Mouse (Mus musculus) CD4-positive, CD25-positive, alpha-beta regulatory T cell, adult 2 months (primary cell): Measurements from ENCODE around the gene Gm37240.
"Not testable (repeated sequence)": the region's sequence is repeated elsewhere in the genome, so short reads cannot be mapped to it uniquely, and the experiment has no call there.

ENCODE experiments used
- DNase-seq: peaks from one replicate; pipeline ENCODE4 v3.0.0-alpha.2; 2012; ENCODE audit warnings: low read depth, low spot score

Gene Gm37240

DNA sequence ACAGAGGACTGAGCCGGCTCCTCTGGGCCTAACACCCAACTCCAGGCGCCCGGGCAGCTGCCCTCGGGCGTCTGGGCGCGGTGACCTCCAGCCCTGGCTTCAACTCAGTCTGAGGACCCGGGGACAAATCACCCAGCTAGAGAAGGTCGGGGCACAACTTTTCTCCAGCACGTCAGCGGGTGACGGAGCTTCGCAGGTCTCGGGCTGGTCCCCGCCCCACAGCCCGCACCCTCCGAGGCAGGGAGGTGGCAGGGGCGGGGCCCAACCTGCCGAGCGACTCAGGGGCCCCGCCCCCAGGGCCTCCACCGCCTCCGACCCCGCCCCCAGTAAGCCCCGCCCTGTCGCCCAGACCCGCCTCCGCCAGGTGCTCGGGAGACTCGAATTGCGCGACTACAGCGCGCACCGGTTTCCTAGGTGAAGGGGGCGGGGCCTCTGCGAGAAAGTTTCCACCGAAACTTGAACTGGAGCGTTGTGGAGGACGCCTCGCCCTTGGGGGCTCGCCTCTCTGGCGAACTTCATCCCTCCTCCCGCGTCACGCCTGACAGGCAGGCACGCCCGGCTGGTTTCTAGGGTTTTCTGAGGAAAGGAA lies at the start of gene Gm37240, which contains the start of gene Glt28d2:
TSS of gene Gm37240 (minus strand) at position 280 of the 589 bp plus-strand sequence.
TSS of gene Glt28d2 (minus strand) at position 278 of the 589 bp plus-strand sequence.
- peak; percentile 92 for DNase-seq

DNA sequence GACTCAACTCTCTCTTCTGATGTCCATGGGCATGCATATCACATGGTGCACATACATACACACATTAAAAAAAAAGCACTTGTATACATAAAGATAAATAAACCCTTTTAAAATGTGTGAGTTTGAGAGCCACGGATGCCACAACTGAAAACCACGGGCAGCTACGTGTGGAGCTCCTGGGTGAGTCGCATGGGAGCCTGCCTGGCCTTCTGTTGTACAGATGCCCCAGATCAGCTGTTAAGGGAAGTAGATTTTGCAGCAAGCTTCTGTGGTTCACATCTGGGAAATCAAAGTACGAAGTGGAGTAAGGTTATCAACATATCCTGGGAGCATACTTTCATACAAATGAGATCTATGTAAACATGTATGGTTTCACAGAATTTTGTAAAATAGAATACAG lies 46.3 kb upstream of the Gm37240 start:
- DNase-seq = no peak

DNA sequence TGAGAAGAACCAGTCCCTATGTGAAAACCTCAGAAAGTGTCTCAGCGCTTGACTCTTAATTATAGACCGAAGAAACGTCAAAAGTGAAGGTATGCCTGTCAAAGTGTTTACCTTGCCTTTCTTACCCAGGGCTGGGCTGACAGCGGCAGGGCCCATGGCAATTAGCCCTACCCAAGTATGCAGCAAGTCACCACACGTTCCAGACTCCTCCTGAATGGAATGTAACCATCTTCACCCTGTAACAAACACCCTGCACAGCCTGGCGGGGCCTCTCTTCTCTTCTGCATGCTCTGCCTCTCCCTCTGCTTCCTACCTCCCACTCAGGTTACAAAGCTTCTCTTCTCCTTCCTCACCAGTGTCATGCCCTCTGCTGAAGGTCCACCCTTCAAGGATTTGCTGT lies 44.5 kb upstream of the Gm37240 start:
- no peak for DNase-seq

DNA sequence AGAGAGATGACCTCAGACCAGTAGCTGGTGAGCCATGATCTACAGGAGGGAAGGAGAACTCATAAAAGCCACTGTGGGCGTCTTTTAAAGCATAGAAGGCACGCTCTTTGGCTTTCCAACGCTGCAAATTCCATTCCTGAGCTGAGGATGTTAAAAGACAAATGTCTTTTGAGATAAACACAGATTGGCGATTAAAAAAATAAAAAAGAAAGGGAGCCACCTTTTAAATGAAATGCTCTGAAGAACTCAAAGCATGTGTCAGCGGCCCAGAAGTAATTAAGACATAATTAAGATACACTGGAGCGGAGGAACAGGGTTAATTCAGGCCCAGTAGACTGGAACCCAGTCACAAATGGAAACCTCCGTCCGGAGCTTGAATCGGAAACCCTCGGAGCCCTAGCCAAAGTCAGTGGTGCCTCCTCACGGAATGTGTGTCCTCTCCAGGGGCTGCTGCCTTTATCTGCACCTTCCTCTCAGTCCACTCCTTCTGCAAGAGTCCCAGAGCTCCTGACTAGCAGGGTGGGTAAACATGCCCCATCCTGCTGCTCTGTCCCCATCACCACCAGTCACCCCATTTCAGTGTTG lies 43.4 kb upstream of the Gm37240 start:
- DNase-seq = no peak

DNA sequence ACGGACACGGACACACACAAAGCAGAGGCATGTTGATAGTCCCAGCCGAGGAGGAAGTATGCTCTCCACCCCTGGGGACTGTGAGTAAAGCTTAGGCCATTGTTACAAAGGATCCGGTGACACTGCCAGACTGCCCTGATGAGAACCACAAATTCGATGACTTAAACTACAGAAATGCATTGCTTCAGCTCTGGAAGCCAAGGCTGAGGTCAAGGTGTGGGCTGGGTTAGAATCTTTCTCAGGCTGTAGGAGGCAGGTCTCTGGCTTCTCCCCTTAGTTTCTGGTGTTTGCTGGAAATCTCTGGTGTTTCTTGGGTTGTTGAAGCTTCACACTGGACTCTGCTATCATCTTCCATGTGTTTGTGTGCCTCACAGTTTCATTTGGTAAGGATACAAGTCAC lies 42.4 kb upstream of the Gm37240 start:
- no peak for DNase-seq

DNA sequence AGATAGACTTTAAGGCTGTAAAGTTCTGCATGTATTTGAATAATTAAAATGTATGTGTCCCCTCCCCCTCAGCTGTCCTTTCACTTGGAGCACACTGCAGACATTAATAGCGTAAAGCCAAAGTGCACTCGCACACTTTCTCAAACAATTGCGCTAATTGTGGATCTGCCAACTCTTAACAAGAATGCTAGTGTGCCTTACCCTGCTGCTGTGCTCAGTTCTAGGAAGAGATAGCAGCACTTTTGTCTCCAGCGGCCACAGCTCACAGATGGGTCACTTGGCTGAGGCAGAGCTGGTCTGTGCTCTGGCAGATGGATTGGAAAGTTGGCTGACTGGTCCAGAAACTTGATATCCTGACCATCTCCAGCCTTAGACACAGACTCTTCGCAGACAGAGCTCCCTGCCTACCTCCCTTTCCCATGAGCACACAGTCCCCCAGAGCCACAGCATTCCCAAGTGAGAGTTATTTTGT lies 40.9 kb upstream of the Gm37240 start:
- DNase-seq = no peak

DNA sequence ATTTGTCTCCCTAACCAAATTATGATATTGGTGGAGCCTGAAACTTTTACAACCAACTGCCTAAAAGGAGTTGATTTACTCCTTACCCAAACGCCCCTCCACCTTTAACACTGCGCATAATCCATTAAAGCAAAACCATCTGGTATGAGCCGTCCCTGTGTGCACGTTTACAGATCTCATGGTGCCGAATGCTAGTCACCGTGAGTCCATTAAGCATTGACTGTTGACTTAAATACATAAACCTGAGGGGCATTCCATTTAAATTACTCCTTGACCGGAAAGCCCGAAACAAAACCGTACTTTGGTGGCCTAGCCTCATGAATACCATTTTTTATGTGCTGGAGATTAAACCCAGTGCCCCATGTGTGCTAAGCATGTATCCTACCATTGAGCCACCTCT lies 40.0 kb upstream of the Gm37240 start:
- DNase-seq = no peak

DNA sequence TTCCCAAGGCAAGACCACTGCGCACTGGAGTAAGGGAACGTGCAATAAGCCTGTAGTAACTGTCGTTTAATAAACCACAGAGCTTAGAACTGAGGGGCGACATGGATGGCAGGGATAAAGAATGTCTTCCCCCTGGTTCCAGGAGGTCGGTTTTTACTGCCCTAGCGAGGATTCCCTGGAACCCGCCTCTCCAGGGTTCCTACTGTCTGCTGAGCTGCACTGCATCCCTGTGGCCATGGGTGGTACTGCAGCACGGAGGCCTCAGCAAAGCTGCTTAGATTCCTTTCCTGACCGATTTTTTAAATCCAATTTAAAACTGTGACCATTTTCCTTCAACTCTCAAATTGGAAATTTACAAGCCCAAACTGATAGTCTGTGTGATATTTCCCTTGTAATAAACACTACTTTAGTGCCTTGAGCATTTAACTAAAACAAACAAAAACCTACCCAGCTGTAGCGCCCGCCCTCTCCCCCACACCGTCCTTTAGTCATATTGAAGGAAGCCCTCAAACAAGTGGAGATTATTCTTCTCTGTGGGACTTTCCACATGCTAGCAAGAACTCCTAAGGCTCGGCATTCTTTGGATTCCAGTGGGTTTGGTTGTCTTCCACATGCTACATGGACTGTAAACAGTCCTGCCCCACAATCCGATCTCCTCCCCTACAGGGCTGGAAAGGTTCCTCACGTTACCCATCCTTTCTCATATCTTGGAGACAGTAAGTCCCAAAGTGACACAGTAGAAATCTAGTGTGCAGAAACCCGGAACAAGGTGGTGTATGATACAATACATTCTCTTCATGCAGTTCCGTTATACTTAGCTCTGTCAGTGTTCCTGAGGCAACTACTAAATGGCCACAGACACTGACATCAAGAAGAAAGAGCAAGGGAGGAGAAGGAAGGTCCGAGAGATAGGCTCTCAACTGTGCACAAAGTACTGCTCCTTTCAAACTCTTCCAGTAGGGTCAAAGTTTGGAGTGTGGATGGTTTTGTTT lies 36.9 kb upstream of the Gm37240 start:
- peak; percentile 70 for DNase-seq

DNA sequence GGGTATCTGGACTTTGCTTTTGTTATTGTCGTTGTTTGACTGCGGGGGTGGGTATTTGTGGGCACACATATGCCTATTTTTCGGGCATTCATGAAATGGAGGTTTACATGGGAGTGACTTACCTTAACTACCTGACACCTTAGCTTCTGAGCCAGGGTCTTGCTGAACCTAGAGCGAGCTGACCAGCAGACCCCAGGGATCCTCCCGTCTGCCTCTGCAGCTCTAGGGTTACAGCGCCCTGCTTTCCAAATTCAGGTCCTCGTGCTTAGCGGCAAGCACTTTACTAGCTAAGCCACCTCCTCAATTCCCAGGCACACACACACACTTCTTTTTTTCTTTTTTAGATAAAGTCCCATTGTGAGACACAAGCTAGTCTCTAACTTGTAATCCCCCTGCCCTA lies 36.0 kb upstream of the Gm37240 start:
- no peak for DNase-seq

DNA sequence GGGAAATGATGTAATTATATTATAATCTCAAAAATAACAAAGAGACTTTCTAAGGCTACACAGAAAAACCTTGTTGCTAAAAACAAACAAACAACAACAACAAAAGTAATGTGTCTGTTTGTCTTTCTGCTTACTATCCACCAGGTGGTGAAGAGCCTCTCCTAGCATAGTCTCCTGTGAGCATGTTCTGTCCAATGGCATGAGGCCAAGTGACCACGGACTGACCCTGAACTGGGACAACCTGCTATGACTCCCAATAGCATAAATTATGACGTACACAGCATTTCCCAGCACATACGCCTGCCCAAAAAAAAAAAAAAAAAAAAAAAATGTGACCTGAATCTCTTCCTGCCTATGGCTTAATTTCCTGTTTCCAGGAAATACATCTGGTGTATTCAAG lies 35.0 kb upstream of the Gm37240 start:
- no peak for DNase-seq

DNA sequence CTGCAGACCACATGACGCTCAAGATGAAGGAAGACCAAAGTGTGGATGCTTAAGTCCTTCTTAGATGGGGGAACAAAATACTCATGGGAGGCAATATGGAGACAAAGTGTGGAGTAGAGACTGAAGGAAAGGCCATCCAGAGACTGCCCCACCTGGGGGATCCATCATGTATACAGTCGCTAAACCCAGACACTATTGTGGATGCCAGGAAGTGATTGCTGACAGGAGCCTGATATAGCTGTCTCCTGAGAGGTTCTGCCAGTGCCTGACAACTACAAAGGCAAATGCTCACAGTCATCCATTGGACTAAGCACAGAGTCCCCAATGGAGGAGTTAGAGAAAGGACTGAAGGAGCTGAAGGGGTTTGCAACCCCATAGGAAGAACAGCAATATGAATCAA lies 33.4 kb upstream of the Gm37240 start:
- not testable (repeated sequence) for DNase-seq

DNA sequence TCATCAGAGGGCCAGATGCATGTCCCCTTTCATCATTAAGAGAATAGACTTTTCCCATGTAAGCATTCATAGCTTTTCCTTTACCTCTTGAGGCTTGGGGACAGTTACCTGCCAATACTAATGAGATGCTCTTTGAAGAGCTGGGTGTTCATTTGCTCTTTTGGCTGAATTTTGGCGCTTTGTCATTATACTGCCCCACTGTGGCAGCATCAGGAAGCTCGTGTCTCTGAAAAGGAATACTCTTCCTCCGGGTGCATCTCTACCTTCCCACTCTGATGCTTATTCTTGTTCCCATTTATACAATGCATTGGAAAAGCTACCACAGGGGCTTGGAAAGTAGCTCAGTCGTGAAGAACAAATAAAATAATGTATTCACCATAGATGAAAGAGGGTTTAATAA lies 30.3 kb upstream of the Gm37240 start:
- DNase-seq = peak; percentile 32

DNA sequence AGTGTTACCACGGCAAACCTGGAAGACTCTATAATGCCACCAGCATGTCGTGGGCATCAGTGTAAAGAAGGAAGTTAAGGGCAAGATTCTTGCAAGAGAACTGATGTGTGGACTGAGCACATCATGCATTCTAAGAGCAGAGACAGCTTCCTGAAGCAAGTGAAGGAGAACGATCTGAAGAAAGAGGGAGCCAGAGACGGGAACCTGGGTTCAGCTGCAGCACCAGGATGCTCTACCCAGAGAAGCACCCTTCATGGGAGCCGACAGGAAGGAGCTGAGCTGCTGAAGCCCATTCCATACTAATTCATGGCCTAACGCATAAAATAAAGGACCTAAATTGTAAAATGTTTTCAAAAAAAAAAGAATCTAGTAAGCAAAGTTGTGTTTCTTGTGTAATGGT lies 27.5 kb upstream of the Gm37240 start:
- no peak for DNase-seq

DNA sequence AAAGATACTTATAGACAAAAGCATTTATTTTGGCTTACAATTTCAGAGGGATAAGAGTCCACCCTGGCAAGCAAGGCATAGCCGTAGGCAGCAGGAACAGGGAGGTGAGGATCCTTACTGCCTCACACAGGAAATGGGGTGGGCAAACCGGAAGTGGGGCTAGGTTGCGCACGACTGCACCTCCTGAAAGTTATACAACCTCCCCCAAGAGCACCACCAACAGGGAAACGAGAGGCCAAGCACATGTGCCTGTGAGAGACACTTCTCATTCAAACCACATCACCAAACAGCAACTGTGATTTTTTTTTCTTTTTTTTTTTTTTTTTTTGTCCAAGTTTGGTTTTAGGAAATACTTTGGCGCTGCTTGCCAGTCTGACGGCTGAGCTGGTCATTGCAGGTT lies 19.8 kb upstream of the Gm37240 start:
- no peak for DNase-seq

DNA sequence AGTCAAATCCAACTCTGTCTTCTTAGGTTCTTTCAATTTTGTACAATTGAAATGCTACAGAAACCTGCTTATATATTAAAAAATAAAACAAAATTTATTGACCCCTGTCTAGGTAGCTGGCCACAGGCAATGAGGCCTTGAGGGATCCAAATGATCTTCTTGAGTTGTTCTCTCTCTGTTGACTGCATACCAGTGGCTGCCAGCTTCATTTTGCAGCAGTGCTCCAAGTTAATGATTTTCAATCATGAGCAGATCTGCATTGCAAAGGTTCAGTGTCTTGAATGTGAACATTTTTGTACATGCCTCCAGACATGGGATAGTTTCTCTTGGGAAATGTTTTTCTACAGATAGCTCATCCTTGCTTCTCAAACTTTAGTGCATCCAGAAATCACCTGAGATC lies 17.1 kb upstream of the Gm37240 start:
- no peak for DNase-seq

DNA sequence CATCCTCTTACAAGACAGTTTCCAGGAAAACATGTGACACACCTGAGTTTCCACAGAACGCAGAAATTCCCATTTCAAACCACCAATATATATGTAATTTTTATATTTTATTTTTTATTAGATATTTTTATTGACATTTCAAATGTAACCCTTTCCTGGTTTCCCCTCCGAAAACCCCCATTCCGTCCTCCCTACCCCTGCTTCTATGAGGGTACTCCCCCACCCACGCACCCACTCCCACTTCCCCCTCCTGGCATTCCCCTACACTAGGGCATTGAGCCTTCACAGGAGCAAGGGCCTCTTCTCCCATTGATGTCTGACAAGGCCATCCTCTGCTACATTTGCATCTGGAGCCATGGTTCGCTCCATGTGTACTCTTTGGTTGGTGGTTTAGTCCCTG lies 7.7 kb upstream of the Gm37240 start:
- peak; percentile 17 for DNase-seq

DNA sequence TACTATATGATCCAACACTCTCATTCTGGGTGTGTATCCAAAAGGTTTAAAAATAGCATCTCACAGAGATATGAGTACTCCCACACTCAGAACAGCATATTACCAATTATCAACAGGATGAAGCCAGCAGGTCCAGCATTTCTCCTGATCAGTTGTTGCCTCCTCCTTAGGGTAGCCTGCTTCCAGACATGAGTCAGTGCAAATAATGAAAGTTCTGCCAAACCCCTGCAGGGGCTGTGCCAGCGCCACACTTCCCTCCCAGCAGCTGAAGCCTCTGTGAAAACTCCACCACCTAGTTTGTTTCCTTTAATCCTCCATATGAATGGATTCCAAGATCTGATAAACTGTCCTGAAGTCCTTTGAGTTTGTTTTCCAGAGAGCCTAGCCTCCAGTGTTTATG lies 4.3 kb upstream of the Gm37240 start:
- DNase-seq = no peak

DNA sequence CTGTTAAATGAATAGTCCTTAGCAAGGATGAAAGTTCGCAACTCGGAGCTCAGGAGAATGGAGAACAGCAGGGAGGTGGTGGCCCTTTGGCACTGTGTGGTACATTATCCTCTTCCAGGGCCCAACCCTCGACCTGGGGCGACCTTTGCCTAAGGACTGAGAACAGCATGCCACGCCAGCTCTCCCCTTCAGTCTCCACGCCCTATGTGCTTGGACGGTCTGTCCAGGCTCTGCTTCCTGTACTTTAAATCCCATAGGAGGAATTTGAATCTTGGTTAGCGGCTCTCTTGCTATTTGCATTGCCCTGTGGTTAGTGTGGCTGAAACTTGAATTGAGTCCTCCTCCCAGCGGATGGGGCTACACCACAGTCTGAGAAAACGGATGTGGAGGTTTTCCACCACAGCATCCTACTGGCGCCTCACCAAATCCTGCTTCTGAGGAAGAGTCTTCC lies 928 bp upstream of the Gm37240 start:
- peak; percentile 65 for DNase-seq

DNA sequence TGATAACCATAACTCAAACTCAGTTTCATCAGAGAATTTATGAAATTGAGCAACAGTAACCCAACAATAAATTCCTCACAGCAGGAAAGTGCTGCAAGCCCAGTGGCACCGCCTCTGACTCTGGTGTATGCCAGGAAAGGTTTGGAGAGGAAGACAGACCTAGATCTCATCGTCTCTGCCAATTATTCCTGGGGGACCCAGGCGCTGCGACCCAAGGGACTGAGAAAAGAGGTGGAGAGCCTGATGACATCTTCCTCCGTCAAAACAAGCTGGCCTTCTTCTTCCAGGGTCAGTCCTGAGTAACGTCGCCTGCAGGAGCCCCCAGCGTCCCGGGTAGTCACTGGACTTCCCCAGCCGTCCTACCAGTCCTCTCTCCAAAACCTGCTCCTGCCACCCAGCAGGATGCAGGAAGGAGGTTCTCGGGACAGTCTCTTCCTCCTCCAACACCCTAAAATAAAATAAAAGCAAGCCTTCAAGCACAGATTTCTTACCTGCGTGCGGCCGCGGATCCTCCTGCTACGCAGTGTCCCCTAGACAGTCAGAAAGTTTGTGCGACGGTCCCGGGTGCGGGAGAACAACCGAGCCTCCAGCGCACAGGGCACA lies 581 bp downstream of the Gm37240 start:
- no peak for DNase-seq

DNA sequence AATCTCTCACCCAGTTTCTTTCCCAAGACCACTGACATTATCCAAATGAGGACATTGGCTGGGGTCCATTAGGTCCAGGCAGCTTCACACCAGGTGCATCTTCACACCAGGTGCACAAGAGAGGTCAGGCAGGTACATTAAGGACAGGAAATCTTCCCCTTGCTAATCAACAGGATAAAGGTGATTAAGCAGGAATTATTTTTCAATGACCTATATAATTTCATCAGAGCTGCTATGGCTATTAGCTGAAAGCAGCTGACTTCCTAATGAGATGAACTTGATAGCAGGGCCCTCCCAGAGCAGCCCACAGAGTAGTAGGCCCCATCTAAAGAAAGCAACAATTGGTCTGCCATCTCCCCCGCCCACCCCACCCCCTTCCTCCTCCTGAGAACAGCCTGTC lies 1.4 kb downstream of the Gm37240 start:
- DNase-seq = no peak

DNA sequence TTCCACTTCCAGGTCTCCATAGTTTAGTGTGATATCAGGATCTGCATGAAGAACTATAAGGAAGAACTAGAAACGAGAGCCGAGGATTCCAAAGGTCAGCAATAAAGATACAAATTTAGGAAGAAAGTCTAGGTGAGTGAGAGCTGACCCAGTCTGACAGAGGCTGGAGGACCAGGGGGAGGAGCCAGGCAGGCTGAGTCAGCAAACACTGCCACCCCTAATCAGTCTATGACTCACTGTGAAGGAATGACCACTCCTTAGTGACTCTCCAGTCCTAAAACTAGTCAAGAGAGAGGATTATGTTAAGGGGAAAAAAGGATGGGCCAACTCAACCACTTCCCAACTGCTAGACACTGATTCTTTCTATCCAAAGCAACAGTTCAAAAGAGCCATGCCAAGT lies 6.6 kb downstream of the Gm37240 start:
- no peak for DNase-seq

DNA sequence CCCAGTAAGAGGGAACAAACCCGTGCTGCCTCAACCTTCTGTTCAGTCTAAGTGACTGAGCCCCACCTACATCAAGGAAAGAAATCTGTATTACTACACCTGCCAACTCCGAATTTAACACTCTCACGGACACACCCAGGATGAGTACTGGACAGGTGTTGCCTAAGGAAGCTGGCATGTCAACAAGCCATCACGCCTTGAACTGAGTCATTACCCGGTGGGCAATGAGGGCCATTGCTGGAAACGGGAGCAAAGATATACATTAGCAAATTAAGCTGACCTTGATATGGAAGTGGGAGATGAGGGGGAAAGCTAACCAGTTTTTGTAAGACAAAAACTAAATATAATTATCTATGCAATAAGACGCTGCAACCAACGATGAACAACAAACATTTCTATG lies 7.2 kb downstream of the Gm37240 start:
- DNase-seq = no peak
